Mouse (Mus musculus): ENCODE results near the gene D17Wsu92e. TPM values are rescaled to one million over a fixed set of nuclear protein-coding genes. Genes with fewer than 3 reads are reported as not detected.

Gene D17Wsu92e
- polyA plus RNA-seq, 2 experiments: 10.7 to 24.2 TPM

- no peaks in the 10 kb centered on the region for H3K4me1 ChIP-seq (replicated peaks; ENCODE audit: control insufficient read depth in 2 of 2, insufficient read depth in 2 of 2, low read length in 1 of 2)
- no peak overlapping the region for H3K9ac ChIP-seq (replicated peaks)
- no peak overlapping the region for H3K27ac ChIP-seq
- H3K4me3 ChIP-seq (ENCODE audit: insufficient read depth in 1 of 2, low read depth in 2 of 2, low read length in 2 of 2): no peak overlapping the region
- no peak for TF ChIP-seq EP300 (IDR thresholded peaks at IDR 0.05; ENCODE audit: low read depth)
- no peaks in the 10 kb centered on the region for H3K27me3 ChIP-seq (ENCODE audit: control insufficient read depth, insufficient read depth, low read length)
- no peaks in the 10 kb centered on the region for H3K36me3 ChIP-seq (replicated peaks; ENCODE audit: control insufficient read depth, insufficient read depth, low read depth)
- H3K9me3 ChIP-seq (ENCODE audit: control insufficient read depth, low read length): no peaks in the 10 kb centered on the region
- WGBS (ENCODE audit: insufficient replicate concordance): 42% methylated on average over 5 of the region's 5 CpGs
- DNase-seq (ENCODE audit: low read depth in 3 of 3, low spot score in 3 of 3) (no peak), ATAC-seq (ENCODE audit: insufficient read depth) (no peak)
- no peak overlapping the region for H3K4me2 ChIP-seq (ENCODE audit: low read depth)
Measured at GRCm38 (mm10) chr17:27718250-27718649, 102.2 kb downstream of the D17Wsu92e start.

GRCm38 (mm10) chr17:27716804-27717203 lies 103.6 kb downstream of the D17Wsu92e start:
- H3K27me3 ChIP-seq (ENCODE audit: control insufficient read depth, insufficient read depth, low read length): no peaks in the 10 kb centered on the region
- no peaks in the 10 kb centered on the region for H3K36me3 ChIP-seq (replicated peaks; ENCODE audit: control insufficient read depth, insufficient read depth, low read depth)
- H3K4me1 ChIP-seq (replicated peaks; ENCODE audit: control insufficient read depth in 2 of 2, insufficient read depth in 2 of 2, low read length in 1 of 2): no peaks in the 10 kb centered on the region
- H3K27ac ChIP-seq: no peak overlapping the region
- H3K4me3 ChIP-seq (ENCODE audit: insufficient read depth in 1 of 2, low read depth in 2 of 2, low read length in 2 of 2): no peak overlapping the region
- H3K9ac ChIP-seq (replicated peaks): no peak overlapping the region
- TF ChIP-seq CTCF (IDR thresholded peaks at IDR 0.05; ENCODE audit: low read depth) (no peak), EP300 (IDR thresholded peaks at IDR 0.05; ENCODE audit: low read depth) (no peak)
- ATAC-seq (ENCODE audit: insufficient read depth) (no peak), DNase-seq (ENCODE audit: low read depth in 3 of 3, low spot score in 3 of 3) (no peak)
- peak overlapping the region; percentile 9 for H3K4me2 ChIP-seq (ENCODE audit: low read depth)
- H3K9me3 ChIP-seq (ENCODE audit: control insufficient read depth, low read length): no peaks in the 10 kb centered on the region
- 7% methylated on average over 16 of the region's 16 CpGs for WGBS (ENCODE audit: insufficient replicate concordance)

- DNase-seq (ENCODE audit: low read depth in 3 of 3, low spot score in 3 of 3) (no peak), ATAC-seq (ENCODE audit: insufficient read depth) (no peak)
- no peak for TF ChIP-seq CTCF (IDR thresholded peaks at IDR 0.05; ENCODE audit: low read depth)
- TF ChIP-seq EP300 (IDR thresholded peaks at IDR 0.05; ENCODE audit: low read depth): no peak
- no peak overlapping the region for H3K9ac ChIP-seq (replicated peaks)
- no peaks in the 10 kb centered on the region for H3K9me3 ChIP-seq (ENCODE audit: control insufficient read depth, low read length)
- no peaks in the 10 kb centered on the region for H3K27me3 ChIP-seq (ENCODE audit: control insufficient read depth, insufficient read depth, low read length)
- 70% methylated on average over 1 of the region's 1 CpGs for WGBS (ENCODE audit: insufficient replicate concordance)
- H3K4me1 ChIP-seq (replicated peaks; ENCODE audit: control insufficient read depth in 2 of 2, insufficient read depth in 2 of 2, low read length in 1 of 2): no peaks in the 10 kb centered on the region
- no peak overlapping the region for H3K4me2 ChIP-seq (ENCODE audit: low read depth)
- H3K36me3 ChIP-seq (replicated peaks; ENCODE audit: control insufficient read depth, insufficient read depth, low read depth): no peaks in the 10 kb centered on the region
- no peak overlapping the region for H3K27ac ChIP-seq
- no peak overlapping the region for H3K4me3 ChIP-seq (ENCODE audit: insufficient read depth in 1 of 2, low read depth in 2 of 2, low read length in 2 of 2)
Measured at GRCm38 (mm10) chr17:27712832-27713231, 107.6 kb downstream of the D17Wsu92e start.

- Histone ChIP-seq H3K4me1 (replicated peaks; ENCODE audit: control insufficient read depth in 2 of 2, insufficient read depth in 2 of 2, low read length in 1 of 2) (0 out of 4 replicates have a peak, but pooled peaks cover 0 to 2% of the 10 kb centered on the region in 2 experiments), H3K27ac (no peak overlapping the region), H3K36me3 (replicated peaks; ENCODE audit: control insufficient read depth, insufficient read depth, low read depth) (no peaks in the 10 kb centered on the region), H3K4me2 (ENCODE audit: low read depth) (no peak overlapping the region), H3K9me3 (ENCODE audit: control insufficient read depth, low read length) (no peaks in the 10 kb centered on the region), H3K4me3 (ENCODE audit: insufficient read depth in 1 of 2, low read depth in 2 of 2, low read length in 2 of 2) (no peak overlapping the region), H3K27me3 (ENCODE audit: control insufficient read depth, insufficient read depth, low read length) (no peaks in the 10 kb centered on the region; the same call in 1 of the 2 replicates), H3K9ac (replicated peaks) (no peak overlapping the region)
- 64% methylated on average over 5 of the region's 5 CpGs for WGBS (ENCODE audit: insufficient replicate concordance)
- DNase-seq (ENCODE audit: low read depth in 3 of 3, low spot score in 3 of 3) (no peak), ATAC-seq (ENCODE audit: insufficient read depth) (no peak)
- TF ChIP-seq EP300 (IDR thresholded peaks at IDR 0.05; ENCODE audit: low read depth) (no peak), CTCF (IDR thresholded peaks at IDR 0.05; ENCODE audit: low read depth) (no peak)
Measured at GRCm38 (mm10) chr17:27709650-27710049, 110.8 kb downstream of the D17Wsu92e start.

GRCm38 (mm10) chr17:27707954-27708661 lies 112.3 kb downstream of the D17Wsu92e start:
- DNase-seq (ENCODE audit: low read depth in 3 of 3, low spot score in 3 of 3) (peak; percentile 29 to 46 (median 33)), ATAC-seq (ENCODE audit: insufficient read depth) (peak; percentile 81)
- Histone ChIP-seq H3K4me2 (ENCODE audit: low read depth) (peak overlapping the region; percentile 9), H3K4me3 (ENCODE audit: insufficient read depth in 1 of 2, low read depth in 2 of 2, low read length in 2 of 2) (no peak overlapping the region), H3K9ac (replicated peaks) (no peak overlapping the region), H3K27me3 (ENCODE audit: control insufficient read depth, insufficient read depth, low read length) (no peaks in the 10 kb centered on the region; the same call in 1 of the 2 replicates), H3K4me1 (replicated peaks; ENCODE audit: control insufficient read depth in 2 of 2, insufficient read depth in 2 of 2, low read length in 1 of 2) (0 out of 4 replicates have a peak, but pooled peaks cover 0 to 2% of the 10 kb centered on the region in 2 experiments), H3K9me3 (ENCODE audit: control insufficient read depth, low read length) (no peaks in the 10 kb centered on the region), H3K27ac (no peak overlapping the region), H3K36me3 (replicated peaks; ENCODE audit: control insufficient read depth, insufficient read depth, low read depth) (no peaks in the 10 kb centered on the region)
- TF ChIP-seq EP300 (IDR thresholded peaks at IDR 0.05; ENCODE audit: low read depth) (no peak), CTCF (IDR thresholded peaks at IDR 0.05; ENCODE audit: low read depth) (0 out of 2 replicates have a peak, but pooled peaks have one; percentile 28)
- 2% methylated on average over 25 of the region's 25 CpGs for WGBS (ENCODE audit: insufficient replicate concordance)

Data from liver, embryonic 14.5 days (tissue).